Mouse (Mus musculus) brown adipose tissue, adult 24 weeks (tissue): ENCODE data around the gene Arid1b. TPM values are rescaled to one million over a fixed set of nuclear protein-coding genes. Genes with fewer than 3 reads are reported as not detected.
"Not testable (repeated sequence)": the region's sequence is repeated elsewhere in the genome, so short reads cannot be mapped to it uniquely, and the experiment has no call there.

ENCODE experiments used
- H3K27ac ChIP-seq: fragments of 200-500 bp; replicated peaks from 2 replicates; pipeline ENCODE4 v1.5.1; 2012; ENCODE audit warnings: low read depth, mild to moderate bottlenecking, low read length
- H3K4me1 ChIP-seq: fragments of 200-500 bp; 2 replicates; pipeline ENCODE4 v1.6.1; 2012; ENCODE audit warnings: low read length, mixed read lengths; ENCODE audit not compliant: control insufficient read depth, insufficient read depth, insufficient read length
- H3K4me3 ChIP-seq: fragments of 200-500 bp; 2 replicates; pipeline ENCODE4 v1.5.1; 2012; ENCODE audit warnings: low read depth, mild to moderate bottlenecking, low read length, moderate library complexity; ENCODE audit not compliant: insufficient read depth
- polyA plus RNA-seq: library from polyadenylated mRNA; stranded (reverse); fragments of >200 nt; gene quantifications from 2 replicates; pipeline ENCODE4 v1.2.4, GENCODE M21; 2012; ENCODE audit not compliant: missing spikeins, insufficient read depth, insufficient read length

Arid1b gene
- polyA plus RNA-seq, 1 experiment, result 13.9 TPM

DNA sequence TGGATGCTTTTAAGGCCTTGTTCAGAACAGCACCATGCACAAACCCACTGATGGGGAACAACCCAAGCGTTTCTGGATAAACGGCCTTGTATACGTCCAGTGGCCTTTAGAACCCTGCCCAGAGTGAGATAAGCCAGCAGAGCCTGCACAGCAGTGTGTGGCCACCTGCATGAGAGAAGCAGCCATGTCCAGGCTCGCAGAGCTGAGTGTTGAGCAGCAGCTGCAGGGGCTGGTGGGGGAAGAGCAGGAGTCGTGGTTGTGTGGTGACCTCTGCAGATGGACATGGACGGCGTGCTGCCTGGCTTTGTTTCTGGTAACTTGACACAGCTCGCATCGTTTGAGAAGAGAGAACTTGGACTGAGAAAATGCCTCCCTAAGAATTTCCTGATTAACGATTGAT lies 97.8 kb downstream of the Arid1b start:
- peaks cover 29% of the 10 kb centered on the region for H3K4me1 ChIP-seq
- no peak overlapping the region for H3K27ac ChIP-seq
- H3K4me3 ChIP-seq, result no peak overlapping the region

DNA sequence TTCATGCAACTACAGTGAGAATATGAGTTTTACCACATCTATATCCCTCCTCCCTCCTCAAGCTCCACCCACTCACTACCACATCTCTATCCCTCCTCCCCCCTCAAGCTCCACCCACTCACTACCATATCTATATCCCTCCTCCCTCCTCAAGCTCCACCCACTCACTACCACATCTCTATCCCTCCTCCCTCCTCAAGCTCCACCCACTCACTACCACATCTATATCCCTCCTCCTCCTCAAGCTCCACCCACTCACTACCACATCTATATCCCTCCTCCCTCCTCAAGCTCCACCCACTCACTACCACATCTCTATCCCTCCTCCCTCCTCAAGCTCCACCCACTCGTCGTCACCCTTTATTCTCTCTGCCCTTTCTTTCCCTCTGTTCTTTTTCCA lies 99.2 kb downstream of the Arid1b start:
- H3K4me3 ChIP-seq, H3K27ac ChIP-seq: not testable (repeated sequence)
- peaks cover 35% of the 10 kb centered on the region for H3K4me1 ChIP-seq

DNA sequence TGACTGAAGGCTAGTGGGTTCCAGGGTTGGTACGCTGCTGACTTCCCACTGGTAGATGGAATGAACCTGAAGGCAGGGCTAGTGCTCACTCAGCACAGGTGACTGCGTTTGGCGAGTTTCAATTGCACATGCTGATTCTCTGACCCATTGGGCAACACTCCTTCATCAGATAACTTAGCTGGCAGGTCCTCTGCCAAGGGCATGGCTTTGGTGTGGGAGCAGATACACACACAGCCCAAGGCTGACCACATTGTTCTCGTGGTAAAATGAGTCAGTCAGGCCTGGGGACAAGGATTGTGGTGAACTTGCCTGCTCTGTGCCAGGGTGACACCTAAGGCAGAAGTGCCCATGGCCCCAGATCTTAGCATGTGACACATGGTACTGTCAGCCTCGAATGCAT lies 100.5 kb downstream of the Arid1b start:
- Histone ChIP-seq H3K4me1 (peaks cover 36% of the 10 kb centered on the region), H3K4me3 (no peak overlapping the region), H3K27ac (no peak overlapping the region)

DNA sequence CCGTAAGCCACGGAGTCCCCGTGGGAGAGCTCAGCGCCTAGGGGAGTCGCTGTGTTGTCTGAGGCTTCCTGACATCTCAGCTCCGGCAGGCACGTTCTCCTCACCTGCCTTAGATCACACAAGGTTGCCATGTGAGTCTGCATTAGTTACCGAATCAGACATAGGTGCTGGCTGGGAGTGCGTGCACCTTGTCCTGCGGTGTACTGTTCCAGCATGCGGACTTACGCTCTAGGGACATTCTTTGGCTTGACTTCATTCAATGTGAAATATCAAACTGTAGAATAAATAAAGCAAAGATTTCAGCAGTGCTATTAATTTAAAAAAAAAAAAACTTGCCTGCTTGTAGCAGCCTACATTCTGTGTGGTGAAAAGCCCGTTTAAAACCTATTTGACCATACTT lies 101.6 kb downstream of the Arid1b start:
- H3K27ac ChIP-seq, result no peak overlapping the region
- peaks cover 33% of the 10 kb centered on the region for H3K4me1 ChIP-seq
- no peak overlapping the region for H3K4me3 ChIP-seq

DNA sequence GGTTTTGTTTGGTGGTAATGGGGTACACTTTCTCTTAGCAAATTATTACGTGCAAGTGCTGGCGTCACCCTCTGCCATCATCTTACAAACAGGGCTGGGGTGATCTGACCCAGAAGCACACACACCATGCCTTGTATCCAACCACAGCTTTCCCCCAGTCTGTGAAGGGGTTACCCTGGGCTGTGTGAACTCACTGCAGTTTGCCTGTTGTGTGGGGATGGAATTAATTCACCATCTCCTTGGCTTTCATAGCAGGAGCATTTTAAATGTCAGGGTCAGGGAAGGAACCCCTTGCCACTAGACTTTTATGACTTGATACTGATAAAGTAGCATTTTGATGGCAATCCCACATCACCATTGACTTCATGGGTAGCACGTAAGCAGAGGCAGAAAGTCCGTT lies 102.9 kb downstream of the Arid1b start:
- Histone ChIP-seq H3K4me3 (no peak overlapping the region), H3K27ac (no peak overlapping the region)

DNA sequence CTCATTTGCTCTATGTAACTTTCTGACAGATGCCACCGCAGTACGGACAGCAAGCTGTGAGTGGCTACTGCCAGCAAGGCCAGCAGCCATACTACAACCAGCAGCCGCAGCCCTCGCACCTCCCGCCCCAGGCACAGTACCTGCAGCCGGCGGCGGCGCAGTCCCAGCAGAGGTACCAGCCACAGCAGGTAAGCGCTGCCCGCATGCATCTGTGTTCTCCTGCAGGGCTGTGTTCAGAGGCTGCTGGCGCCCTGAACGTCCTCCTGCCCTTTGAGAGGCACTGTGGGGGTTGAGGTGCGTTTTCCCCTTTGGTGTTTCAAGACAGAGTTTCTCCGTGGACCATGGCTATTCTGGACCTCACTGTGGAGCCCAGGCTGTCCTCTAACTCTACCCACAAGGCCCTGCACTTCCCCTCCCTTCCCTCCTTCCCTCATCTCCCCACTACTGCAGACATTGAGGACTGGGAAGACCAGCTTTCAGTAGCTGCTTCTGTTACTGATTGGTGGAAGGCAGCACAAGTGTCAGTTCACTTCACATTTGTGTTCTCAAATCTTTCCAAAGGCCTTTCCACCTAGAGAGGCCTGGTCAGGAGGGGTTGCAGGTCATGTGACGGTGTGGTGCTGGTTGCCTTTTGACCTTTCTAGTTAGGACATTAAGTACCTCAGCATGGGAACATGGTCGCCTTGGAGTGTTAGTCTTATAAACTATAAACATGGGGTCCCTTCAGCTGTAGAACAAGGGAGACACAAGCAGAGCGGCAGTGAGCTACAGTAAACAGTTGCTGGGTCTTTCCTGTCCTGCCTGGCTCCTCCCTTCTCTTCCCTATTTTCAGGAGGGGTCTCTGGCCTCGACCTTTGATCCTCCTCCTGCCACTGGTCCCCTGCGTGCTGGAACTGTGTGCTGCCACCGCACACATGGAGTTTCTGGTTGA lies 103.7 kb downstream of the Arid1b start:
- H3K4me3 ChIP-seq, result no peak overlapping the region
- no peak overlapping the region for H3K27ac ChIP-seq
- H3K4me1 ChIP-seq, result peaks cover 33% of the 10 kb centered on the region

More for the DNA sequence above, 102.9 kb downstream of the Arid1b start:
- H3K4me1 ChIP-seq, result peaks cover 33% of the 10 kb centered on the region

DNA sequence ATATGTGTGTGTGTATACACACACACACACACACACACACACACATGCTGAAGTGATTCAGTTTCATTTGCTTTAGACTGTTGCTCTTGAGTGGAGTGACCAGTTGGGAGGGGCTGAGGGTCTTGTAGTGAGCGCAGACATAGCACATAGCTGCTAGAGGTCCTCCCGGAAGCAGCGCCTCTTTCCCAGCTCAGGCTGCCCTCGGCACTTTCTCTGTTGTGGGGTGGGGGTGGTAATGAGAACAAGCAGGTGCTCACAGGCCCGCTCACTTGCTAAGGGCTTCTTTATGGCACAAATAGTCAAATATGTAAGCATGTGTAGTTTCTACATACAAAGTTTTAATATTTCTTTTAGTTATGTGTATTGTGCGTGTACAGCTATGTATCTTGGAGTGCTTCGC lies 104.6 kb downstream of the Arid1b start:
- H3K4me3 ChIP-seq, result no peak overlapping the region
- H3K27ac ChIP-seq, result no peak overlapping the region
- peaks cover 33% of the 10 kb centered on the region for H3K4me1 ChIP-seq

DNA sequence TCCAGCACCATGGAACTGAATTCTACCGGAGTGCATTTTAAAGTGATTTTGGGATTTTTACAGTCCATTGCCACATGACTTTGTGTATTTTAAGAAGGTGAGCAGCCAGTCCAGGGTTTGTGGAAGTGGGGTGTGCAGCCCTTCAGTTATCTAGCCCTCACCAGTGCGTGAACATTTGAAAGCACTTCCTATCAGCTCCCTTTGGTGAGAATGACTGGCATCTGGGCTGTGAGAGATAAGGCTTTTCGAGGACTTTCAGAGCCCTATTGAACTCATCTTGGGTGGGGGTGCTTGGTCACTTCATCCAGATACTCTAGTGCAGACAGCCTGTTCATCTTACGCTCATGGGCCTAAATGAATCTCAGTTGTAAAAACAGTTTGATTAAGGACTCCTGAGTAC lies 105.1 kb downstream of the Arid1b start:
- H3K4me3 ChIP-seq, result no peak overlapping the region
- no peak overlapping the region for H3K27ac ChIP-seq

DNA sequence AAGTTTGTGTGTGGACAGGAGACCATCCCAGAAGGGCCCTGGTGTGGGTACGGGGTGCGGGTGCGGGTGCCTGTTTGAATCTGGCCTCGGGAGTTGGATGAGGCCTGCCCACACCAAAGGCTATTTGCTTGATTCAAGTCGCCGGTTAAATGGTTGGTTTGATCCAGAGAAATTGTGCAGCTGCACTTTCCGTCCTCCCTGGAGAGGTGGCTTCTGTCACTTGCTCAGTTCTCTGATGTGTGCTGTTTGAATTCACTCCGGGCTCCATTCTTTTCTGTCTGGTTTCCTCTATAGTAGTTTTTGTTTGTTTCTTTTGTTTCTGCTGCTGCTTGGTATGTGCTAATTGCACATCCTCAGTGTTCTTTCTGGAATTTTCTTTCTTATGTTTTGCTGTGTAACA lies 107.0 kb downstream of the Arid1b start:
- H3K4me1 ChIP-seq, result peaks cover 27% of the 10 kb centered on the region
- H3K27ac ChIP-seq, result no peak overlapping the region
- H3K4me3 ChIP-seq, result no peak overlapping the region

More for the DNA sequence above, 105.1 kb downstream of the Arid1b start:
- H3K4me1 ChIP-seq, result peaks cover 29% of the 10 kb centered on the region

DNA sequence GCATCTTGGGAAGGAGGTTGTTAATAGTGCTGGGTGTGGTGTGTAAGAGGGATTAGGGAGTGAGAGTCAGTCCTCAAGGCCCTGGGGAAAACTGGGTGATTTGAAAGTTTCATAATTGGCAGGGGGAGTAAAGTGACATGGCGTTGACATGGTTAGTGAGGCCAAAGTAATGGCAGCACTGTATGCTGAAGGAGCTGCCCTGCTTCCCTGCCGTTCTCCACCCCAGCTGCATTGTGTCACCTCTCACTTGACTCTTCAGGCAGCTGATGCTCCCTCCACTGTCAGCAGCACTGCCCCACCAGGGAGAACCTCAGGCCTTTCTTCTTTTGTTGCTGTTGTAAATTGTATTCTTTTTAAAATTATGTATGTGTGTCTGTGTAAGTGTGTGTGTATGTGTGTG lies 107.8 kb downstream of the Arid1b start:
- H3K4me3 ChIP-seq, result no peak overlapping the region
- no peak overlapping the region for H3K27ac ChIP-seq
- H3K4me1 ChIP-seq, result peaks cover 32% of the 10 kb centered on the region

DNA sequence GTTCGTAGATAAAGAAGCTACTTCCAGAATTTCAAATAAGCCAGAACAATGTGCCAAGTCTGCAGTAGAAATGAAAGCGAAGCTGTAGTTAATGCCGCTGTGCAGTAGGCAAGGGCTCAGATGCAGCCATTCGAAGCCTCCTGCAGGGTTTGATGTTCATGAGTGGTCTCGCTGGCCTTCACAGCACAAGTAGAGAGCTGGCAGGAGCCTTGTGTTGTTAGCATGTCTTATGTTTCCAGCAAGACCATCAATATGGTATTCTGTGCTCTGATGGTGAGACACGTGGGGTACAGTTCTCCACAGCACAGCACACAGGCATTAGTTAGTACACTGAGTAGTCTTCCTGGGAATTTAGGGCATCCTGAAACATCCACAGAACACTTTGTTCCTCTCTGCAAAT lies 111.6 kb downstream of the Arid1b start:
- H3K4me3 ChIP-seq, result no peak overlapping the region
- H3K4me1 ChIP-seq, result peaks cover 34% of the 10 kb centered on the region
- no peak overlapping the region for H3K27ac ChIP-seq

DNA sequence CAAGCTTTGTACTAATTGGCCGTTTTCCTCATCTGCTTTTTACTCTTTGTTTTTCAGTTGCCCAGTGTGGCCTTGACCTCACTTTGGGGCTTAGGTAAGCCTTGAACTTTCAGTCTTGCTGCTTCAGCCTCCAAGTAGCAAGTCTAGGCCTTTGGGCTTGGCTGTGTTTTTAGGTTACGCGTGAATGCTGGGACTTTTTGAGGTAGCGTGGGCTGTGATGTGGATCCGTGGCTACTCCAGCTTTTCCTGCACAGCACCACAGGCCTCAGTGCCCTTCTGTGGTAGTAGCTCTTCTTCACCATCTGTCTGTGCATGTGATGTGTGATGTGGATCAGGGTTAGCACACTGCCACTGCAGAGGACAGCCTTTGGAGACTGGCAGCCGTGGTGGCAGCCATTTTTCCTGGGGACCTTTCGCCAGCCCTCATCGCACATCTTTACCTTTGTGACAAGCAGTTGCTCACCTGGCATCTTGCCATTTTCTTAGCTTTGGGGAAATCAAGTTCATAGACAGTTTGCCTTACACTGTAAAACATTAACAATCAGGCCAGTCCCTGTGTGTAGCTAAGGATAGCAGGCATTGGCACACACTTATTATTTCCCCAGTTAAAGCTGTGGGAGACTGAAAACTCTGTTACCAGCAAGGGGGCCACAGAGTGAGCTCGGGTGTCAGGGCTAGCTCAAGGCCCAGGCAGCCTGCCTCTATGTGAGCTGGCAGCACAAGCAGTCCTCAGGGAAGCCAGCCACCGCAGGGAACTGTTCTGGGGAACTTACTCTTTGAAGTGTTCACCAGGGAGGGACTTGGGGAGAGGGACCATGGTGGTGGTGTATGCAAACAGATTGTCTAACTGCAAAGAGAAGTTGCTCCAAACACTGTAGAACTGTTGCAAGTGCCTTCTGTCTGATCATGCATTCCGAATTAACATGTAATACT lies 112.4 kb downstream of the Arid1b start:
- Histone ChIP-seq H3K27ac (0 out of 2 replicates have a peak overlapping the region, but pooled peaks have one; percentile 11), H3K4me1 (peaks cover 34% of the 10 kb centered on the region), H3K4me3 (no peak overlapping the region)

DNA sequence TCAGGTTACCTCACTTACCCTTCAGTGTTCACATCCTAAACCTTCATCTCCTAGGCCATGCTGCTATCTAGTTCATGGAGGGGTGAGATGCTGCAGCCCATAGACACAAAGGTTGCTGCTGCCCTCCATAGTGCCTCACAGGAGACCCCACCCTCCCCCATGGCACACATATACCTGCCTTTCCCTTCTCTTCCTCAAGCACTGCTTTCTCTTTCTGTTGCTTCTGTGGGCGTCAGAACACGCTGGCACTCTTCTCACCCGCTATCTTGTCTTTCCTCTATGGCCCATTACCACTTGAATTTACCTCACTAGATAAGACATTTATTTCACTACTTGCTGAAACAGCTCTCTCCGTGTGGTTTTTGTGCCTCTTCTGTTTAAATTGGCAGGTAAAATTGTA lies 113.4 kb downstream of the Arid1b start:
- Histone ChIP-seq H3K4me1 (peaks cover 32% of the 10 kb centered on the region), H3K4me3 (no peak overlapping the region), H3K27ac (no peak overlapping the region)

DNA sequence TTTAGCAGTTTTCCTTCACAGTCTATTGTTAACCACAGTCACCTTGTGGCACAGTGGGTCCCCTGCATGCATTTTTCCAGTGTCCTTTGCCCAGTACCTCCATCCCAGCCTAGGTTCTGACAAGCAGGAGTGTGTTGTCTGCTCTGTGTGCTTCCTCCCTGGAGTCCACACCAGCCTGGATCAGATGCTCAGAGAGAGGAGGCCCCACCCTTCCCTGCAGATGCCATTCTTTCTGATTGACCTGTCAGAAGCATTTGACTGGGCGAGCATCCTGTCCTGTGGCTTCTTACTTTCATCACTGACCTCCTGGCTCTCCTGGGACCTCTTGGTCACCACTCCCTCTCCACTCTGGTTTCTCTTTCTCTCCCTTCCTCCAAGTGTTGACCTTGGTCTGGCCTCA lies 113.9 kb downstream of the Arid1b start:
- Histone ChIP-seq H3K4me1 (peaks cover 32% of the 10 kb centered on the region), H3K4me3 (no peak overlapping the region), H3K27ac (peak overlapping the region; percentile 48)

DNA sequence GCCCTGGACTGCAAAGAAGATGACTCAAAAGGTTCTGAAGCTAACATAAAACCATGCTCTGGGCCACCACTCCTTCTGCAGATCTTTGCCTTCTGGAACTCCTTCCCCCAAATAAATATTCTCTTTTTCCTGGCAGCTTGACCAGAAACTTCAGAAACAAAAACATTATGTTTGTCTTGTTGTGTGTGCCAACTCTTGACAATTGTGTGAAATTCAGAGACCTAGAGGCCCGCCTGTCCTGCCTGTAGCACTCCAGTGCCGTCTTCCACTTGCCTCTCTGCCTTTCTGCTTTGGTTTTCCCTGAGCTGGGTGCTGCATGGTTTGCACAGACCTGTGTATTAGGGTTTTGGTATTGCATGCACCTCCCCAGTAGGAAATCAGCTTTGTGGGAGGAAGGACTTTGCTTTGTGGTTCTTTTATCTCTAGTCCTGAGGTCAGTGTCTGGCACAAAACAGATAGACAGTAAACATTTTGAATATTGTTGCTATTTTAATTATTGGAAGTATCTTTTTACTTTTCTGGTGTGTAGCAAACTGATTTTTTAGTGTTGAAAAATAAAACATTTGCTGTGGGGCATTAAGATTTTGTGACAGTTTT lies 114.5 kb downstream of the Arid1b start:
- Histone ChIP-seq H3K4me1 (peaks cover 32% of the 10 kb centered on the region), H3K27ac (peak overlapping the region; percentile 48), H3K4me3 (no peak overlapping the region)
